Mouse (Mus musculus) retina, postnatal 7 days (tissue): ENCODE measurements around the gene Atp5g3.
"Not testable (repeated sequence)": the region's sequence is repeated elsewhere in the genome, so short reads cannot be mapped to it uniquely, and the experiment has no call there.

Source experiments
- DNase-seq: peaks from one replicate; pipeline ENCODE4 v3.0.0-alpha.2; 2012; ENCODE audit warnings: low read depth, low spot score

Atp5g3 gene

GRCm38 (mm10) chr2:73896919-73897318, 14.2 kb downstream of the Atp5g3 start:
- DNase-seq = not testable (repeated sequence)

- no peak for DNase-seq
Measured at GRCm38 (mm10) chr2:73893473-73894270, 17.5 kb downstream of the Atp5g3 start.

GRCm38 (mm10) chr2:73892464-73893296, 18.4 kb downstream of the Atp5g3 start, which contains the start of gene Atf2:
Gene Atf2, minus strand, starts transcription at chr2:73892639.
- peak; percentile 99 for DNase-seq

DNA sequence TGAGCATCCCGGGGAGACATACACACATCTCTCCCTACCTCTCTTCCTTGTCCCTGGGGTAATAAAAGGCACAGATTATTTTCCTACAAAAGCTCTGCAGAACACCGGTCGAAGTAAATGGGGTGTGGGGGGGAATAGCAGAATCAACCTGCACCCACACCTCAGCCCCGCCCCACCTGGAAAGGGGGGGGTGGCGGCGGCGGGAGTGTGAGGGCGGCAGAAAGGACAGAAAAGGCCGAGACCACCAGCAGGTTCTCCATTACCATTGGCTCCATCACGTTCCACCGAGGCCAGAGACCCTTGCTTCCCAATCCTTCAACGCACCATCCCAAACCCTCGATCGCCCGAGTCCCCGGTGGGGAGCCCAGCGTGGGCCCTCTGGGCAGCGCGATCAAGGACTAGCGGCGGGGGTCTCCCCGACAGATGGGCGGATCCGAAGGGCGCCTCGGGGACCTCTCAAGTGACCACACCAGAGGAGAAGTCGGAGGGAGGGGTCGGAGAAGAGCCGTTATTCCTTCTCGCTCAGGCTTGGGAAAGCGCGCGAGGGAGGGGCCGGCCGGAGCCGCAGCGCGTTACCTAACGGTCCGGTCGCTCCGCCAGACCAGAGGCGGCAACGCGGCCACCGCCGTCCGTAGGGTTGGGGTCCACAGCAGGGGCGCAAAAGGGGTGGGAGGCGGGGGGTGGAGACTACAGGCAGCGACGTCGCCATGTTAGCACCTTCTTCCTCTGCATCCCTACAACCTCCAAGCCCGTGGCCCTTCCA, 19.2 kb downstream of the Atp5g3 start:
- no peak for DNase-seq

- no peak for DNase-seq
Measured at GRCm38 (mm10) chr2:73885997-73886396, 25.1 kb downstream of the Atp5g3 start.

DNA sequence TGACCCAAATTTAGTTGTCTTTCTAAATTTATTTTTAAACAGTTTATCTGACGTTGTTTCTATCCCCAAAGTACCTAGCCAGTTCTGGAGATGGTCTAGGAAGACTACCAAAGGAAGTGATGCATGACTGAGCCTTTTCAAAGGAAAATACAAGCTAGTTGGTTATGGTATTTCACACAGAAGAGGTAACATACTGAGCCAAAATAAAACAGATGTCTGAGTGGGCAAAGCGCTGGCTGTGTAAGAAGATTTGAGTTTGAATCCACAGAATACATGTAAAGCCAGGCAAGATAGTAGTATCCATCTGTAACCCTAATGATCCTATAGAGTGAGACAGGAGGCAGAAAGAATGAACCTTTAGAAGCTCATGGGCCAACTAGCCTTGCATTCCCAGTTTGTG, 33.2 kb downstream of the Atp5g3 start:
- no peak for DNase-seq

- peak; percentile 5 for DNase-seq
Measured at GRCm38 (mm10) chr2:73867764-73868487, 43.2 kb downstream of the Atp5g3 start.

DNA sequence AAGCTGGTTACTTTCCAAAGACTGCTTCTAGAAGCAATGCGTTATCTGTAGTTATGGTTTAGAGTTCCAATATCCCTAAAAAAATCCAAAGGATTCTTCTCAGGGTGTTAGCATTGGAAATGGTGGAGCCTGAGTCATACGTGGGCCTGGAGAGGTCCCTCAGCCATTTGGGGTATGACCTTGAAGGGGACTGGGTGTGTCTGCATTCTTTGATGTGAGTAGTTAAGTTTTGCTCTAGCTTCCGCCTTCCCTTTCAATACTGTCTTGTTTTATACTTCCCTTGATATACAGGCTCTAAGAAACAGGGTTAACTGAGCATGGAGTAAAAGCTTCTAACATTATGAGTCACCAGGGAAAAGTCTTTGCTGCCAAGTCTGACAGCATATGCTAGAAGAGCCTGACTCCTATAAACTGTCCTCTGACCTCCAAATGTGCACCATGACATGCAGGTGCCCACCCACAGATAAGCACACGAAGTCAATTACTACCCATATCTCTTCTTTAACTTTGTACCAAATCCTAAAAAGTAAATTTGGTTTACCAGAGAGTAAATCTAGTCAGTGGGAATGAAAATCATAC, 51.0 kb downstream of the Atp5g3 start:
- no peak for DNase-seq
